In the genomic region with DNA sequence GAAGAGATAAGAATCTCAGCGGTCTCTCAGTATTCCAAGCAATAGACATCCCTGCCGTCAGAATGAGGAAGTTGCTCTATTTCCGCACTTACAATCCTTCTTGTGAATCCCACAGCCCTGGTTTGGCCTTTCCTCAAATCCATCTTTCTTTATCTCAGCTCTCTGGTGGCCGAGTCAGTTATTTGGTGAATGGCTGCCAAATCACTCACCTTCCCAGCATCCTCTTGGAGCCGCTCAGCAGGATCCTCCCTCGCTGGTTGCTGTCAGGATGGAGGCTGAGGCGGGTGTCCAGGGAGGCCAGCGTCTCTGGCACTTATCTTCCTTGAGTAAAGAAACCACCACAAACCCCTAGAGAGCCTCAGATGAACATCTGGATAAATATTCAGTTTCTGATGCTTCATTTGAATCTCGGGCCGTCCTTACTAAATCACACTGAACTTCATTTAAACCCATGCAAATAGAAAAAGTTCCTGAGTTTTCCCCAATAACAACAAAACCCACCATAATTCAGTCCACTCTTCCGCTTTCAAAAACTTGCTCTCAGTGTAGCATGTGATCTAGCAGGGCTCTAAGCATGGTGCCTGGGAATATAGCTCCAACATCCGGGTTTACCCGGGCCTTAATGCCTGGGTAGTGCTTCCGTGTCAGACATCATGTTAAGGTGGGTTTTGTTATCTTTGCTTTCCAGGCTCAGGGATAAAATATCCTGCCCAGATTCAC, we compare ENCODE assay signal across 9 mouse cellular contexts.
A peak's percentile ranks its signal among the peaks of the same experiment; 100 is the strongest.
DNase-seq lines count a peak whose midpoint lies in the region; ATAC-seq and TF ChIP-seq lines count a peak whose summit lies in the region.
"Had no signal": no experiment of that assay in that cellular context is flagged by ENCODE, and none has a peak within 500 bp of the region (broad histone marks: within the 10 kb centered on the region; RNA-seq: fewer than 3 reads in every experiment).

No protein-coding gene starts in this region.

- DNase-seq in cerebellum, postnatal 14 days = peak; percentile 20 to 35
- DNase-seq in CH12.LX (ENCODE audit: extremely low read depth) (peak; percentile 66), MN1 (ENCODE audit: low spot score) (no peak)
- DNase-seq in kidney, postnatal 14 days = peak; percentile 75
- DNase-seq in right cerebral cortex, postnatal 10 days (ENCODE audit: low spot score in 2 of 2) = no peak
- no peak for DNase-seq in frontal cortex, postnatal 36 days (ENCODE audit: low spot score in 2 of 2)
- DNase-seq: liver, embryonic 13.5 days had no signal

- no peaks in the 10 kb centered on the region for H3K79me2 ChIP-seq in CH12.LX (replicated peaks; ENCODE audit: control insufficient read depth, extremely low read depth, insufficient read depth, poor library complexity, severe bottlenecking)

- dilution Hi-C loops in CH12.LX (cut with MboI; ENCODE audit: extremely low pct_ligation_motif_present, extremely low pct_unique_long_range_greater_than_20kb, low sequenced_read_pairs) = no loop called here

- TF ChIP-seq CTCF in CH12.LX (conservative IDR thresholded peaks at IDR 0.05 in 1 of 2, IDR thresholded peaks at IDR 0.05 in 1 of 2; ENCODE audit: low read depth in 2 of 2, low read length in 2 of 2) = no peak

- no peak for TF ChIP-seq RAD21 in CH12.LX (IDR thresholded peaks at IDR 0.05; ENCODE audit: low read depth, low read length)

- H3K27me3 ChIP-seq in CH12.LX (replicated peaks) = no peaks in the 10 kb centered on the region
- H3K27me3 ChIP-seq: liver, embryonic 13.5 days had no signal

- peak overlapping the region in 2 of 3 experiments; percentile 29 to 62 for H3K4me3 ChIP-seq in CH12.LX (replicated peaks in 1 of 3; ENCODE audit: low read depth in 2 of 3, low read length in 2 of 3, poor library complexity in 1 of 3)
- H3K4me3 ChIP-seq: liver, embryonic 13.5 days had no signal

- H3K4me2 ChIP-seq in CH12.LX (ENCODE audit: insufficient read depth, low read depth, poor library complexity, severe bottlenecking) = peak overlapping the region; percentile 47; the same call in 1 of the 2 replicates
- H3K4me2 ChIP-seq: liver, embryonic 13.5 days had no signal

- in situ Hi-C loops in CH12.LX (cut with MboI; ENCODE audit: low pct_ligation_motif_present, low pct_unique_long_range_greater_than_20kb, low sequenced_read_pairs) = no loop called here

- H3K36me3 ChIP-seq in CH12.LX (replicated peaks in 1 of 2; ENCODE audit: control insufficient read depth in 1 of 2, insufficient read depth in 1 of 2, low read length in 1 of 2) = peaks cover 0 to 2% of the 10 kb centered on the region in 2 experiments
- H3K36me3 ChIP-seq: liver, embryonic 13.5 days had no signal

- H3K4me1 ChIP-seq in CH12.LX (ENCODE audit: control insufficient read depth in 1 of 2, insufficient read depth in 2 of 2) = peaks cover 14 to 58% of the 10 kb centered on the region in 2 experiments

- 0 out of 2 replicates have a peak, but pooled peaks have one; percentile 39 for TF ChIP-seq EP300 in CH12.LX (IDR thresholded peaks at IDR 0.05; ENCODE audit: low read length)

- no peaks in the 10 kb centered on the region for H3K9me3 ChIP-seq in CH12.LX (replicated peaks; ENCODE audit: low read length)
- H3K9me3 ChIP-seq: liver, embryonic 13.5 days had no signal

- TF ChIP-seq POLR2A in CH12.LX (IDR thresholded peaks at IDR 0.05; ENCODE audit: low read depth, low read length) = no peak

- no peak overlapping the region; the same call in 1 of the 2 replicates for H3K9ac ChIP-seq in CH12.LX (ENCODE audit: insufficient read depth, low read depth)
- H3K9ac ChIP-seq: liver, embryonic 13.5 days had no signal

- ATAC-seq in cerebellum, adult (ENCODE audit: insufficient number of reproducible peaks, low FRiP score, low TSS enrichment) = no peak
- peak; percentile 31 for ATAC-seq in granulocyte monocyte progenitor cell, adult 5-6 weeks (replicated peaks; ENCODE audit: poor library complexity, severe bottlenecking)

- peak overlapping the region; percentile 66 for H3K27ac ChIP-seq in CH12.LX (ENCODE audit: insufficient read depth, low read depth)
- H3K27ac ChIP-seq: liver, embryonic 13.5 days had no signal

TF ChIP-seq in CH12.LX, 34 proteins besides CTCF, POLR2A, EP300 and RAD21:
- TF ChIP-seq TBP (conservative IDR thresholded peaks at IDR 0.05; ENCODE audit: low read depth, low read length) (0 out of 2 replicates have a peak, but pooled peaks have one; percentile 8), USF2 (conservative IDR thresholded peaks at IDR 0.05; ENCODE audit: low read depth, low read length) (no peak), GABPA (IDR thresholded peaks at IDR 0.05; ENCODE audit: insufficient replicate concordance, low read depth, low read length) (no peak), HCFC1 (IDR thresholded peaks at IDR 0.05; ENCODE audit: low read depth, low read length) (no peak), NRF1 (IDR thresholded peaks at IDR 0.05; ENCODE audit: low read depth, low read length) (no peak), ZKSCAN1 (IDR thresholded peaks at IDR 0.05; ENCODE audit: borderline replicate concordance, low read depth, low read length) (no peak), MAFK (IDR thresholded peaks at IDR 0.05; ENCODE audit: insufficient replicate concordance, low read length) (no peak), UBTF (IDR thresholded peaks at IDR 0.05; ENCODE audit: low read depth, low read length) (no peak), ZC3H11A (IDR thresholded peaks at IDR 0.05; ENCODE audit: low read depth, low read length) (no peak), POLR2AphosphoS2 (IDR thresholded peaks at IDR 0.05; ENCODE audit: low read depth, low read length) (no peak), E2F4 (IDR thresholded peaks at IDR 0.05; ENCODE audit: insufficient replicate concordance, low read depth, low read length) (no peak), ELF1 (IDR thresholded peaks at IDR 0.05; ENCODE audit: low read depth, low read length) (peak; percentile 60), TCF12 (IDR thresholded peaks at IDR 0.05; ENCODE audit: low read depth, low read length) (no peak), MXI1 (IDR thresholded peaks at IDR 0.05; ENCODE audit: low read depth, low read length) (peak; percentile 40; the same call in 1 of the 2 replicates), NELFE (IDR thresholded peaks at IDR 0.05; ENCODE audit: low read depth, low read length) (no peak), SIN3A (IDR thresholded peaks at IDR 0.05; ENCODE audit: low read length) (no peak), KAT2A (IDR thresholded peaks at IDR 0.05; ENCODE audit: insufficient replicate concordance, low read length) (no peak), MYC (IDR thresholded peaks at IDR 0.05; ENCODE audit: low read depth, low read length) (0 out of 2 replicates have a peak, but pooled peaks have one; percentile 36), RCOR1 (conservative IDR thresholded peaks at IDR 0.05; ENCODE audit: low read depth, low read length) (no peak), USF1 (IDR thresholded peaks at IDR 0.05; ENCODE audit: low read depth, low read length) (no peak), CHD1 (IDR thresholded peaks at IDR 0.05; ENCODE audit: low read depth, low read length) (no peak), CHD2 (IDR thresholded peaks at IDR 0.05; ENCODE audit: low read length) (no peak), MAZ (IDR thresholded peaks at IDR 0.05; ENCODE audit: low read depth, low read length) (no peak), SMC3 (IDR thresholded peaks at IDR 0.05; ENCODE audit: low read depth, low read length) (no peak), IRF4 (IDR thresholded peaks at IDR 0.05; ENCODE audit: low read depth, low read length) (no peak), JUND (conservative IDR thresholded peaks at IDR 0.05; ENCODE audit: low read depth, low read length) (no peak), MEF2A (IDR thresholded peaks at IDR 0.05; ENCODE audit: borderline replicate concordance, low read depth, low read length) (peak; percentile 9; the same call in 1 of the 2 replicates), ZMIZ1 (IDR thresholded peaks at IDR 0.05; ENCODE audit: low read depth, low read length) (no peak), ETS1 (conservative IDR thresholded peaks at IDR 0.05; ENCODE audit: low read depth, low read length) (0 out of 2 replicates have a peak, but pooled peaks have one; percentile 11), MAX (IDR thresholded peaks at IDR 0.05; ENCODE audit: low read length) (peak; percentile 56; the same call in 1 of the 2 replicates), BHLHE40 (IDR thresholded peaks at IDR 0.05; ENCODE audit: low read depth, low read length) (no peak), PAX5 (IDR thresholded peaks at IDR 0.05; ENCODE audit: low read length) (no peak), JUN (IDR thresholded peaks at IDR 0.05; ENCODE audit: insufficient read depth, low read depth, low read length) (no peak), ZNF384 (IDR thresholded peaks at IDR 0.05; ENCODE audit: low read depth, low read length) (no peak)
TF ChIP-seq in CH12.LX: peak in this region for 7.

Comparison
In these comparisons a context has a peak if more than half of its experiments do, and no peak if none do; other contexts are left out.
1. DNase-seq: peak in cerebellum, postnatal 14 days (2 of 2), CH12.LX (single experiment) and kidney, postnatal 14 days (single experiment); none in right cerebral cortex, postnatal 10 days (0 of 2), MN1 (single experiment) and frontal cortex, postnatal 36 days (0 of 2).